Mouse (Mus musculus) lung, postnatal 36 days (tissue): ENCODE results near the gene Wdr20.

Source experiments
- DNase-seq: peaks from one replicate; pipeline ENCODE4 v3.0.0; 2022; ENCODE audit warnings: mixed read lengths

The Wdr20 gene

DNA sequence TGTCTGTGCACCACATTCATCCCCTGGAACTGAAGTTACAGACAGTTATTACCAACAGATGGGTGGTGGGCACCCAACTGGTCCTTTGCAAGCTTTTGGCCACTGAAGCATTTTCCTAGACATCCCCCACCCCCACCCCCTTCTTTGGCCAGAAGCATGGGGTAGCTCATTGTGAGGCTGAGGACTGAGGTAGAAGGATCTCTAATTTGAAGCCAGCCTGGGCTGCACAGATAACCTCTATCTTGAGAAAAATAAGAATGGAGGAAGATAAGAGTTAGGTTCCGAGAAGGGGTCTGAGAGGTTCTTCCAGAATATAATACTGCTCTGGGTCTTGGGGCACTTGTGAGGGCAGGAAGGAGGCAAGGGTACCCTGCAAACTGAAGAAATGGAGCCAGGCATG lies 44.5 kb downstream of the Wdr20 start:
- no peak for DNase-seq

GRCm38 (mm10) chr12:110784211-110784610 lies 46.5 kb downstream of the Wdr20 start:
- no peak for DNase-seq

GRCm38 (mm10) chr12:110786243-110786642 lies 48.5 kb downstream of the Wdr20 start:
- no peak for DNase-seq

DNA sequence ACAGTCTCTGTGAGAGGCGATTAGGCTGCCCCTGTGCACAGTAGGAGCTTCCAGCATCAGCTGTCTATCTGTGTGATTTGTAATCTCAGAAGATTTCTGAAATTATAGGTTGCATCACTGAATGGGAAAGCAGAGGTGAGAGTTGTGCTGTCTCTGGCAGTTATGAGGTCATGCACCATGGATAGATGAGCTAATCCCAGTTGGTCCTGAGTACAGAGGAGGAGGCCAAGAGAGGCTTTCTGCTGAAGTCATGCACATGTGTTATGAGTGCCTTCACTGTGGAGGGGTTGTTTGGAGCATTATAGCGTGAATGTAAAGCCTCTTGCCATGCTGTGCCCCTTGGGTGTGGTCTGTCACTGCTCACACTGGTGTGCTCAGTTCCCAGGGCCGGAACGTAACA lies 52.8 kb downstream of the Wdr20 start:
- no peak for DNase-seq

GRCm38 (mm10) chr12:110791026-110791425 lies 53.3 kb downstream of the Wdr20 start:
- DNase-seq = no peak

- DNase-seq = no peak
Observed at GRCm38 (mm10) chr12:110795035-110795434, 57.3 kb downstream of the Wdr20 start.

DNA sequence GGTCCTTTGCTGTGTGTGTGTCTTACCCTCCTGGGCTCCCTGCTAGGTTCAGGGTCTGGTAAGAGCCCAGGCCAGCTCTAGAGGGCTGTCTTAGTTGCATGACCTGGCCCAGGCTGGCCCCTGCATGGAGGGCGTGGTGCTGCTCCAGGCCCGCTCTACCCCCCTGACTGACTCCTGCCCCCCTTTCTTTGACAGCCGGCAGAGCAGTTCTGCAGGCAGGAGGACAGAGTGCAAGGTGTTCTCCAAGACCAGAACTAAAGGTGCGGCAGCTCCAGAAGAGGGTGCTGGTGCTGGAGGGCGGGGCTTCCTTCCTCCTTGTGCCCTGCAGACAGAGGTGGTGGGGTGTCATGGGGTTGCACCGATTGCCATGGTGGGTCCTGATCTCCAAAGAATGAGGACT lies 59.0 kb downstream of the Wdr20 start:
- DNase-seq = peak; percentile 33

- no peak for DNase-seq
Observed at GRCm38 (mm10) chr12:110797202-110797601, 59.5 kb downstream of the Wdr20 start.

DNA sequence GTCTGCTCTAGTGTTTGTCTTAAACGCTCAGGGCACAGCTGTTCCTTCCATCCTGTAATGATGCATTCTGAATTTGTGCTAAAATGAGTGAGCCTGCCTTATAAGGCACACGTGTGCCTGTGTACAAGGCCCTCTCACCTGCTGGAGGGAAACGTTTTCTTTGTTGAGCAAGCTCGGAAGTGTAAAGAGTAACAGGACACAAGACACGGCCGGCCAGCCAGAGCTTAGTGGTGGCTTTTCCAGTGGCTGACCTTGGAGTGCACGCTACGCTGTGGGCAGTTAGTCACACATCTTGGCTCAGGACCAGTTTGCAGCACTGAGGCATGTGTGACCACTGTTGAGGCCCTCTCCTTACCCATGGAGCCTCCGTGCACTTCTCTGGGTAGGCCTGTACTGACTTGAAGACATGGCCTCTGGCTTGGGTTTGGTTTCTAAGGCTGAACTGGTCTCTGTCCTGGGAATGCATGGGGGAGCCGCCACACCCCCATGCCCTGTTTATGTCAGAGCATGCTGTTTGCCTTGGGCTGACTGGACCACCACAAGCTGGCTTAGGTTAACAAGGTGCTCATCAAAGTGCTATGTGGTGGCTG lies 60.2 kb downstream of the Wdr20 start:
- peak; percentile 58 for DNase-seq

- no peak for DNase-seq
Observed at GRCm38 (mm10) chr12:110799226-110799625, 61.5 kb downstream of the Wdr20 start.

DNA sequence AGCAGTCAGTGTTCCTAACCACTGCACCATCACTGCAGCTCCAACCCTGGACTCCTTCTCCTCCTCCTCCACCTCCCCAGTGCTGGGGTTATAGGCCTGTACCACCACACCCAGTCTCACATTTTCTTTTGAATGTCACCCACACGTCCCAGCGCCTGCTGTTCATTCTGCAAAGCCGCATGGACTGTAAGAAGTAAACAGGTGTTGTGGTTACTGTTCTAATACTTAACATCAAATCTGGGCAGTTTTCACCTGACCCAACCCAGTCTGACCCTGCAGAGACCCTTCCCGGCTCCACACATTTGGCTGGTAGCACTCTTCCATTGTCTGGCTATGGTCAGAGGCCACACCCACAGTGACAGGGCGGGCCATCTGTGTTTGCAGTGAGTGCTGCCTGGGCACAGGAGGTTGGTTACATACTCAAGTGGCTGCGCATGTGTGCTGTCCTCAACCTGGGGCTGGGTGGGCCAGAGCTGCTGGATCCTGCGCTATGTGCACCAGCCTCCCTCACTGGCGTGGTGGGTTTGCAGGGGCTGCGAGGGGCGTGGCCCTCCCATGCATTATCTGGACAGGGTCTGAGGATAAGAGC lies 64.2 kb downstream of the Wdr20 start:
- DNase-seq = peak; percentile 31

- peak; percentile 24 for DNase-seq
Observed at GRCm38 (mm10) chr12:110802674-110803297, 65.0 kb downstream of the Wdr20 start.

GRCm38 (mm10) chr12:110804261-110804660 lies 66.5 kb downstream of the Wdr20 start:
- DNase-seq = no peak

GRCm38 (mm10) chr12:110806301-110806970 lies 68.7 kb downstream of the Wdr20 start:
- DNase-seq = peak; percentile 53

GRCm38 (mm10) chr12:110808430-110808829 lies 70.7 kb downstream of the Wdr20 start:
- DNase-seq = no peak

DNA sequence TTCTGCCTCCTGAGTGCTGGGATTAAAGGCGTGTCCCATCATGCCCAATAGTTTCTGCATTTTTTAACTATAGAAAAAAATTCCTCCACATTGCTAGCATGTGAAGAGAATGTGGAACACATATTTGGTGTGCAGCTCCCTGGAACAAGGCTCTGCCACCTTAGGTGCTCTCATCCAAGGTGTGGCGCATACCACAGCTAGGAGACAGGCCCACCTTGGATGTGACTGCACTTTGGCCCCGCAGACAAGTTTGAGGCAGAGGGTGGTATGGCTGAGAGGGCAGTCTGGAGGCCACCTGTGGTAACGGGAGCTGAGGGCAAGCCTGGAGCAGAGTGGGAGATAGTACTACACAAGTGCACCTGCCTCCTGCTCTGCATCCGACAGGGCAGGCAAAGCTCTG lies 71.1 kb downstream of the Wdr20 start:
- DNase-seq = peak; percentile 11

DNA sequence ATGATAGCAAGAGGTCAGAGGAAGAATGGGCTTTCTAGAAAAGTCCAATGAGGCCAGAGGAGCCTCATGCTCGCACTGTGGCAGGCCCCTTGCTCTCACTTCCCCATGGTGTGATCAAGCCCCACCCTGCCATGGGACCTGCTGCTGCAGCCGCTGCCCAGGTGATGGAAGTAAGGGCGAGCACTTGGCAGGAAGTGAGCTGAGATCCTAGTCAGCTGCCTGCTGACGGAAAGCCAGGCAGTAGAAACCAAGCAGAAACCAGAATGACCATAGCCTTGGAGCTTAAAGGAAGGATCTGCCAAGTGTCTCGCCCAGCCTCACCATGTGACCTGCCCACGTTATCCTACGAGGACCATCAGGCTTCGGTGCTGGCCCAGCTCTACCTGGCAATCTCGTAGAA lies 75.4 kb downstream of the Wdr20 start:
- DNase-seq = no peak

DNA sequence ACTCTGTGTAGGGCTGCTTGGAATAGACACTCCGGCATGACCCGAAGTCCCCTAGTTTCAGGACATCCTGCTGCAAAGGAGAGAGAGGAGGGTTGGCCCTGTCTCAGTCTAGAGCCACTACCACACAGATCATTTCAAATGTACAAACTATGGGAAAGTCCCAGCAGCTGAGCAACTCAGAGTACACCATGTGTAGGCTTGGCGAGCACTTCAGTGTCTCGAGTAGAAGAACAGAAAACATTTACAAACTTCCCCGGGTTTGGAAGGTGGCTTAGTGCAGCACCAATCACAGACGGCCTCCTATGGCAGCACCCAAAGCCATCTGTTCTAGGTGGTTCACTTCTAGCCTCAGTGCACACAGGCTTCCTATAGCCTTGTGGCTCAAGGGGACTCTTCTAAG lies 75.9 kb downstream of the Wdr20 start:
- no peak for DNase-seq

DNA sequence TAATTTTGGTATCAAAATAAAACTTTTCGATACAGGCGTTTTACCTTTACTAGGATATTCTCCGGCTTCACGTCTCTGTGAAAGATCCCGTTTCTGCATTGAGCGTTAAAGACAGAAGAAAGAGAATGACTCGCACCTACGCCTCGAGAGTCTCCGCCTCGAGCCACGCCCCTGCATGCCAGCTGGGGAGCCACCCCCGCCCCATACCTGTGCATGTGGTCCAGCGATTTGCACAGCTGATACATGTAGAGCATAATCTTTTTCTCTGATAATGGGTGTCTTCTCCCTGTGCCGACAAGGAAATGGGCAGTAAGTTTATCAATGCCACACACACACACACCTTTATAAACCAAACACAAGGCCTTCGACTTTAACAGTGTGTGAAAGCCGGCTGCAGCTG lies 77.2 kb downstream of the Wdr20 start:
- DNase-seq = no peak

DNA sequence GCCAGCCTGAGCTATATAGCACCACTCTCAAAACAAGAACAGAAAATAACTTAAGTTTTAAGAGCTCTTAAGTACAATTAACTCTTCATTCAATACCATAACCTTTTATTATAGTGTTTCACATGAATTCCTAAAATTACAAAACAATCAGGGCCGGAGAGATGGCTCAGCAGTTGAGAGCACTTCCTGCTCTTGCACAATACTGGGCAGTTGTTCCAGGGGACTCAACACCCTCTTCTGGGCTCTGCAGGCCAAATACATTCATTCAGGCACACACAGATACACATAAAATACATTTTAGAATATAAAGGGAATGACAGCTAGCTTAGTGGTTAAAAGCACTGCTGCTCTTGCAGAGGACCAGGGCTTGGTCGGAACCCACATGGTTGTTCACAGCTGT lies 79.1 kb downstream of the Wdr20 start:
- peak; percentile 48 for DNase-seq

DNA sequence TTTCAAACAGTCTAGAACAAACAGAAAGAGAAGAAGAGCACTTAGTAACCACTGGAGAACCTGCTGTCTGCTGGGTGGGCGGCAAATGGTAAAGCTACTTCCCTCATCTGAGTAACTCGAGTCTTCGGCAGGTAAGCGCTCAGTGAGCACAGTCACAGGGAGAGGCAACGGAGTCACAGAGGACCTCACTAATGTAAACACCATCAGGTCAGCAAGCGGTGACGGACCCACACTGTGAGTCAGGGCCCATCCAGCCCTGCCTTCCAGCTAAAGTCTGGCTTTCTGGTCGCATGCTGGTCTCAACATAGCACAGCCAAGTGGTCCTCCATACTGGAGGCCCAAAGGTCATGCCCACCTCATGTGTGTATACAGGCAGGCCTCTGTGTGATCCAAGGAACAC lies 81.6 kb downstream of the Wdr20 start:
- no peak for DNase-seq

- no peak for DNase-seq
Observed at GRCm38 (mm10) chr12:110821787-110822186, 84.0 kb downstream of the Wdr20 start.

GRCm38 (mm10) chr12:110822366-110822765 lies 84.6 kb downstream of the Wdr20 start:
- no peak for DNase-seq

DNA sequence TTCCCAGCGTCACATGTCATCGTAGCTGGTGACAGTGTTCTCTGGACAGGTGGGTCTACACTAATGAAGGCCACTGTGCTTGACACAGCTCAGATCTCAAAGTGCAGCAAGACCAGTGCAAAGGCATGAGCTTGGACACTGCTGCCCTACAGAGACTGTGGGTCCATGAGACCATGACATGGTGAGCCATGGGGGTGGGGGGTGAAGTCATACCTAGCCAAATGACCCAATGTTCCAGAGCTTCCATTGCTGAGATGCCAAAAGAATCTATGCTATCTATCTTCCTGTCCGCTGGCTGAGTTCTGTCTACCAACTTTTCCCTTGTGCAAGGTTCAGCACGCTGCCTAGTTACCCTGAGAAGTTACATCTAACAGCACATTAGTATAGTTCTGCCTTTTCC lies 91.2 kb downstream of the Wdr20 start:
- DNase-seq = no peak
